Mouse (Mus musculus) cerebellum, adult 2 months (tissue): ENCODE measurements at regions not wholly inside any gene's neighbourhood (a gene's known extent, or its start where the extent isn't known, plus 50 kb on each side); places are given as distances from the start of the nearest gene placed in this dataset.

ENCODE experiments used
- CTCF ChIP-seq: fragments of 200-500 bp; IDR thresholded peaks from 2 replicates; pipeline ENCODE4 v1.5.1; 2011; ENCODE audit warnings: low read depth, mild to moderate bottlenecking, control low read depth, low read length, moderate library complexity, borderline replicate concordance; ENCODE audit not compliant: insufficient read depth
- POLR2A ChIP-seq: fragments of 200-500 bp; IDR thresholded peaks from 2 replicates; pipeline ENCODE4 v1.6.1; 2011; ENCODE audit warnings: low read length, control low read depth, borderline replicate concordance; ENCODE audit not compliant: insufficient read depth

DNA sequence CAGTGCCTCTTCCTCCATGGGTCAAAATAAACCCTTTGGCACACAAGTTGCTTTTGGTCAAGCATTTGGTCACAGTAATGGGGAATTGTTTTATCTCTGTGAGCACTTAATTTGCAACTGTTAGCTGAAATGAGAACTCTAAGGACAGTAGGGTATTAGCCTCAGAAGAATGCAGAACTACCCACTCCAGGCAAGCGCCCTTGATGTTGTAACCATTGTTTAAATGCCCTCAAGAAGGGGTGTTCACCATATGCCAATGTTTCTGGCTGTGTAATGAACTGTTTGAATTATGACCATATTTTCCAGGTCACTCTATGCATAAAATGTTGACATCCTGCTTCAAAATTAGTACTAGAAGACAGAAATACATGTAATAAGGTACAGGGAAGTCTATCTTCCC is 174.6 kb upstream of the Gm9833 start:
- TF ChIP-seq CTCF = no peak
- no peak for TF ChIP-seq POLR2A
